Mouse (Mus musculus): Measurements from ENCODE around the gene Hoxb4. TPM values are rescaled to one million over a fixed set of nuclear protein-coding genes. Genes with fewer than 3 reads are reported as not detected.

Gene Hoxb4
- total and polyA plus RNA-seq, 3 experiments, result 2.7 to 5.5 (median 3.3) TPM

- dilution Hi-C loops (cut with MboI; ENCODE audit: extremely low pct_ligation_motif_present, extremely low pct_unique_long_range_greater_than_20kb, low sequenced_read_pairs), result no loop called here
- in situ Hi-C loops (cut with MboI; ENCODE audit: low pct_ligation_motif_present, low pct_unique_long_range_greater_than_20kb, low sequenced_read_pairs), result no loop called here
- no peak overlapping the region for H3K9ac ChIP-seq (ENCODE audit: insufficient read depth, low read depth)
- peaks cover 98% of the 10 kb centered on the region for H3K27me3 ChIP-seq (replicated peaks)
- H3K4me1 ChIP-seq (ENCODE audit: control insufficient read depth in 1 of 2, insufficient read depth in 2 of 2), result peaks cover 0 to 5% of the 10 kb centered on the region in 2 experiments; a peak in 1 of 4 replicates
- H3K4me2 ChIP-seq (ENCODE audit: insufficient read depth, low read depth, poor library complexity, severe bottlenecking), result no peak overlapping the region
- no peak overlapping the region for H3K4me3 ChIP-seq (replicated peaks in 1 of 3; ENCODE audit: low read depth in 2 of 3, low read length in 2 of 3, poor library complexity in 1 of 3)
- no peak for DNase-seq (ENCODE audit: extremely low read depth)
- TF ChIP-seq NELFE (IDR thresholded peaks at IDR 0.05; ENCODE audit: low read depth, low read length), result no peak
- no peak for TF ChIP-seq RAD21 (IDR thresholded peaks at IDR 0.05; ENCODE audit: low read depth, low read length)
- TF ChIP-seq E2F4 (IDR thresholded peaks at IDR 0.05; ENCODE audit: insufficient replicate concordance, low read depth, low read length), result no peak
- TF ChIP-seq UBTF (IDR thresholded peaks at IDR 0.05; ENCODE audit: low read depth, low read length), result no peak
- no peak for TF ChIP-seq GABPA (IDR thresholded peaks at IDR 0.05; ENCODE audit: insufficient replicate concordance, low read depth, low read length)
- no peaks in the 10 kb centered on the region for H3K36me3 ChIP-seq (replicated peaks in 1 of 2; ENCODE audit: control insufficient read depth in 1 of 2, insufficient read depth in 1 of 2, low read length in 1 of 2)
- H3K9me3 ChIP-seq (replicated peaks; ENCODE audit: low read length), result peaks cover 14% of the 10 kb centered on the region
- no peak overlapping the region for H3K27ac ChIP-seq (ENCODE audit: insufficient read depth, low read depth)
- H3K79me2 ChIP-seq (replicated peaks; ENCODE audit: control insufficient read depth, extremely low read depth, insufficient read depth, poor library complexity, severe bottlenecking), result no peaks in the 10 kb centered on the region
These were observed 45.8 kb upstream of the Hoxb4 start for GRCm38 (mm10) chr11:96272024-96272921.

- no peaks in the 10 kb centered on the region for H3K36me3 ChIP-seq (replicated peaks in 1 of 2; ENCODE audit: control insufficient read depth in 1 of 2, insufficient read depth in 1 of 2, low read length in 1 of 2)
- H3K79me2 ChIP-seq (replicated peaks; ENCODE audit: control insufficient read depth, extremely low read depth, insufficient read depth, poor library complexity, severe bottlenecking), result no peaks in the 10 kb centered on the region
- no peak for DNase-seq (ENCODE audit: extremely low read depth)
- peaks cover 95% of the 10 kb centered on the region for H3K27me3 ChIP-seq (replicated peaks)
- H3K4me3 ChIP-seq (replicated peaks in 1 of 3; ENCODE audit: low read depth in 2 of 3, low read length in 2 of 3, poor library complexity in 1 of 3), result no peak overlapping the region
- peaks cover 14% of the 10 kb centered on the region for H3K9me3 ChIP-seq (replicated peaks; ENCODE audit: low read length)
- H3K4me1 ChIP-seq (ENCODE audit: control insufficient read depth in 1 of 2, insufficient read depth in 2 of 2), result peaks cover 0 to 5% of the 10 kb centered on the region in 2 experiments; a peak in 1 of 4 replicates
- no peak overlapping the region for H3K9ac ChIP-seq (ENCODE audit: insufficient read depth, low read depth)
- in situ Hi-C loops (cut with MboI; ENCODE audit: low pct_ligation_motif_present, low pct_unique_long_range_greater_than_20kb, low sequenced_read_pairs), result no loop called here
- H3K4me2 ChIP-seq (ENCODE audit: insufficient read depth, low read depth, poor library complexity, severe bottlenecking), result no peak overlapping the region
- TF ChIP-seq POLR2A (IDR thresholded peaks at IDR 0.05; ENCODE audit: low read depth, low read length) (no peak), JUND (conservative IDR thresholded peaks at IDR 0.05; ENCODE audit: low read depth, low read length) (no peak), BHLHE40 (IDR thresholded peaks at IDR 0.05; ENCODE audit: low read depth, low read length) (no peak), ZMIZ1 (IDR thresholded peaks at IDR 0.05; ENCODE audit: low read depth, low read length) (no peak), PAX5 (IDR thresholded peaks at IDR 0.05; ENCODE audit: low read length) (no peak), GABPA (IDR thresholded peaks at IDR 0.05; ENCODE audit: insufficient replicate concordance, low read depth, low read length) (no peak)
- no peak overlapping the region for H3K27ac ChIP-seq (ENCODE audit: insufficient read depth, low read depth)
- dilution Hi-C loops (cut with MboI; ENCODE audit: extremely low pct_ligation_motif_present, extremely low pct_unique_long_range_greater_than_20kb, low sequenced_read_pairs), result no loop called here
These were observed 43.6 kb upstream of the Hoxb4 start for GRCm38 (mm10) chr11:96274428-96274827.

GRCm38 (mm10) chr11:96275896-96276295 lies 42.2 kb upstream of the Hoxb4 start:
- H3K27me3 ChIP-seq (replicated peaks), result peaks cover 94% of the 10 kb centered on the region
- TF ChIP-seq MAZ (IDR thresholded peaks at IDR 0.05; ENCODE audit: low read depth, low read length) (no peak), ELF1 (IDR thresholded peaks at IDR 0.05; ENCODE audit: low read depth, low read length) (no peak), GABPA (IDR thresholded peaks at IDR 0.05; ENCODE audit: insufficient replicate concordance, low read depth, low read length) (no peak), JUND (conservative IDR thresholded peaks at IDR 0.05; ENCODE audit: low read depth, low read length) (no peak), TBP (conservative IDR thresholded peaks at IDR 0.05; ENCODE audit: low read depth, low read length) (no peak), TCF12 (IDR thresholded peaks at IDR 0.05; ENCODE audit: low read depth, low read length) (no peak), CHD1 (IDR thresholded peaks at IDR 0.05; ENCODE audit: low read depth, low read length) (no peak), RAD21 (IDR thresholded peaks at IDR 0.05; ENCODE audit: low read depth, low read length) (no peak), MXI1 (IDR thresholded peaks at IDR 0.05; ENCODE audit: low read depth, low read length) (no peak), CTCF (conservative IDR thresholded peaks at IDR 0.05 in 1 of 2, IDR thresholded peaks at IDR 0.05 in 1 of 2; ENCODE audit: low read depth in 2 of 2, low read length in 2 of 2) (no peak), NRF1 (IDR thresholded peaks at IDR 0.05; ENCODE audit: low read depth, low read length) (no peak), POLR2AphosphoS2 (IDR thresholded peaks at IDR 0.05; ENCODE audit: low read depth, low read length) (no peak), BHLHE40 (IDR thresholded peaks at IDR 0.05; ENCODE audit: low read depth, low read length) (no peak), MYC (IDR thresholded peaks at IDR 0.05; ENCODE audit: low read depth, low read length) (no peak), USF1 (IDR thresholded peaks at IDR 0.05; ENCODE audit: low read depth, low read length) (no peak), JUN (IDR thresholded peaks at IDR 0.05; ENCODE audit: insufficient read depth, low read depth, low read length) (no peak), PAX5 (IDR thresholded peaks at IDR 0.05; ENCODE audit: low read length) (no peak)
- H3K27ac ChIP-seq (ENCODE audit: insufficient read depth, low read depth), result no peak overlapping the region
- H3K36me3 ChIP-seq (replicated peaks in 1 of 2; ENCODE audit: control insufficient read depth in 1 of 2, insufficient read depth in 1 of 2, low read length in 1 of 2), result no peaks in the 10 kb centered on the region
- H3K4me2 ChIP-seq (ENCODE audit: insufficient read depth, low read depth, poor library complexity, severe bottlenecking), result no peak overlapping the region
- no peaks in the 10 kb centered on the region for H3K4me1 ChIP-seq (ENCODE audit: control insufficient read depth in 1 of 2, insufficient read depth in 2 of 2)
- H3K79me2 ChIP-seq (replicated peaks; ENCODE audit: control insufficient read depth, extremely low read depth, insufficient read depth, poor library complexity, severe bottlenecking), result no peaks in the 10 kb centered on the region
- in situ Hi-C loops (cut with MboI; ENCODE audit: low pct_ligation_motif_present, low pct_unique_long_range_greater_than_20kb, low sequenced_read_pairs), result no loop called here
- H3K4me3 ChIP-seq (replicated peaks in 1 of 3; ENCODE audit: low read depth in 2 of 3, low read length in 2 of 3, poor library complexity in 1 of 3), result no peak overlapping the region
- dilution Hi-C loops (cut with MboI; ENCODE audit: extremely low pct_ligation_motif_present, extremely low pct_unique_long_range_greater_than_20kb, low sequenced_read_pairs), result no loop called here
- H3K9me3 ChIP-seq (replicated peaks; ENCODE audit: low read length), result peaks cover 13% of the 10 kb centered on the region
- H3K9ac ChIP-seq (ENCODE audit: insufficient read depth, low read depth), result no peak overlapping the region
- no peak for DNase-seq (ENCODE audit: extremely low read depth)
